Mouse (Mus musculus) stomach, embryonic 14.5 days (tissue): Measurements from ENCODE around the gene Fmn2. TPM values are rescaled to one million over a fixed set of nuclear protein-coding genes. Genes with fewer than 3 reads are reported as not detected.

Experiments
- ATAC-seq: fragments of 200-750 bp; cut with Nextera tagmentation; 2 replicates; pipeline ENCODE4 v1.8.0; 2017; ENCODE audit warnings: low read depth, moderate TSS enrichment; ENCODE audit not compliant: insufficient number of reproducible peaks, insufficient read depth, low FRiP score
- H3K27ac ChIP-seq: fragments of 300-500 bp; sonication (generic); 2 replicates; pipeline ENCODE4 v1.5.1; 2014; ENCODE audit warnings: mild to moderate bottlenecking, low read length, moderate library complexity, mixed read lengths
- H3K27me3 ChIP-seq: fragments of 300-500 bp; sonication (generic); 2 replicates; pipeline ENCODE4 v1.6.1; 2014; ENCODE audit warnings: low read length, control low read depth, mixed read lengths; ENCODE audit not compliant: control insufficient read depth, insufficient read depth
- H3K36me3 ChIP-seq: fragments of 300-500 bp; sonication (generic); 2 replicates; pipeline ENCODE4 v1.6.1; 2014; ENCODE audit warnings: mild to moderate bottlenecking, control low read depth, low read length, moderate library complexity, mixed read lengths; ENCODE audit not compliant: control insufficient read depth, insufficient read depth
- H3K4me1 ChIP-seq: fragments of 300-500 bp; sonication (generic); 2 replicates; pipeline ENCODE4 v1.6.1; 2014; ENCODE audit warnings: low read length, control low read depth, mixed read lengths; ENCODE audit not compliant: control insufficient read depth, insufficient read depth
- H3K4me2 ChIP-seq: fragments of 300-500 bp; sonication (generic); replicated peaks from 2 replicates; pipeline ENCODE4 v1.6.1; 2014; ENCODE audit warnings: low read depth, low read length, control low read depth
- H3K4me3 ChIP-seq: fragments of 300-500 bp; sonication (generic); 2 replicates; pipeline ENCODE4 v1.5.1; 2014; ENCODE audit warnings: low read depth, low read length, control low read depth
- H3K9ac ChIP-seq: fragments of 300-500 bp; sonication (generic); replicated peaks from 2 replicates; pipeline ENCODE4 v1.6.1; 2014; ENCODE audit warnings: low read depth, mild to moderate bottlenecking, control low read depth, low read length, moderate library complexity, mixed read lengths
- H3K9me3 ChIP-seq: fragments of 300-500 bp; sonication (generic); 2 replicates; pipeline ENCODE4 v1.6.1; 2016; ENCODE audit warnings: low read depth, low read length, control low read depth; ENCODE audit not compliant: control insufficient read depth
- WGBS: fragments of 180-500 bp; shearing (Covaris S2); extraction: QIAGEN DNeasy Blood & Tissue Kit; methylation state at CpG from one replicate; pipeline ENCODE4 v1.1.7; 2014; 5-methylcytosine and 5-hydroxymethylcytosine counted together
- polyA plus RNA-seq: library from polyadenylated mRNA; unstranded; fragments of >200 nt; fragmentation: Nextera tagmentation; extraction: Ambion mirVana; gene quantifications from 2 replicates; pipeline ENCODE4 v1.2.1, GENCODE M21; 2014

The Fmn2 gene
- polyA plus RNA-seq, 1 experiment from 2014 or later: 2.8 TPM

- 67% methylated on average over 4 of the region's 4 CpGs for WGBS
- ATAC-seq: no peak
- no peaks in the 10 kb centered on the region for H3K4me1 ChIP-seq
These were observed 310.2 kb downstream of the Fmn2 start for GRCm38 (mm10) chr1:174811846-174812245.

GRCm38 (mm10) chr1:174826562-174826961 is 324.9 kb downstream of the Fmn2 start:
- Histone ChIP-seq H3K36me3 (no peaks in the 10 kb centered on the region), H3K9ac (no peak overlapping the region), H3K4me1 (0 out of 2 replicates have a peak, but pooled peaks cover 2% of the 10 kb centered on the region), H3K4me2 (no peak overlapping the region), H3K27ac (no peak overlapping the region), H3K27me3 (no peaks in the 10 kb centered on the region), H3K4me3 (no peak overlapping the region), H3K9me3 (no peaks in the 10 kb centered on the region)
- peak; percentile 67; the same call in 1 of the 2 replicates for ATAC-seq
- 25% methylated on average over 8 of the region's 8 CpGs for WGBS

More at GRCm38 (mm10) chr1:174811846-174812245, 310.2 kb downstream of the Fmn2 start:
- Histone ChIP-seq H3K4me2 (no peak overlapping the region), H3K4me3 (no peak overlapping the region), H3K27ac (no peak overlapping the region), H3K27me3 (no peaks in the 10 kb centered on the region), H3K9me3 (no peaks in the 10 kb centered on the region), H3K9ac (no peak overlapping the region), H3K36me3 (no peaks in the 10 kb centered on the region)

- WGBS: 92% methylated on average over 23 of the region's 23 CpGs
- Histone ChIP-seq H3K27ac (no peak overlapping the region), H3K36me3 (no peaks in the 10 kb centered on the region), H3K4me1 (no peaks in the 10 kb centered on the region), H3K4me2 (no peak overlapping the region), H3K27me3 (no peaks in the 10 kb centered on the region), H3K4me3 (no peak overlapping the region), H3K9me3 (no peaks in the 10 kb centered on the region), H3K9ac (no peak overlapping the region)
- ATAC-seq: no peak
These were observed 335.2 kb downstream of the Fmn2 start for GRCm38 (mm10) chr1:174836861-174837260.

DNA sequence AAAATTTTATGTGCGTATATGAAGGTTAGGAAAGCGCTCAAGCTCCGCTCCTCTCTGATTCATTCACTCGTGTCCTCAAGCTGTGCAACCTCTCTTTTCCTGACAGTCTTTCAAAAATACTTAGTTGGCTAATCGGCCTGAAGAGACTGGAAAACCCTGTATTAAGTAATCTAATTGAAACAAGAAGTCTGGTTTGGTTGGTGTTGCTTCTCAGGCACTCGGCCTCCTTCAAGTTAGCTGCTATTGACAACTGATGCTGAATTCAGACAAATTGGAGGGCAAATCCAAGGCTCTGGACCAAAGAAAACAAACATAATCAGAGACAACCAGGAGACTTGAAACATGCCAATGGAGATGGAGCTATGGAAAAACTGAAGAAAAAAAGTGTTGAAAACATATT is 343.2 kb downstream of the Fmn2 start:
- ATAC-seq: no peak
- no peak overlapping the region for H3K4me3 ChIP-seq
- no peaks in the 10 kb centered on the region for H3K36me3 ChIP-seq
- 89% methylated on average over 6 of the region's 6 CpGs for WGBS
- H3K9ac ChIP-seq: no peak overlapping the region
- no peaks in the 10 kb centered on the region for H3K9me3 ChIP-seq
- H3K4me1 ChIP-seq: no peaks in the 10 kb centered on the region
- no peaks in the 10 kb centered on the region for H3K27me3 ChIP-seq
- H3K4me2 ChIP-seq: no peak overlapping the region
- no peak overlapping the region for H3K27ac ChIP-seq

DNA sequence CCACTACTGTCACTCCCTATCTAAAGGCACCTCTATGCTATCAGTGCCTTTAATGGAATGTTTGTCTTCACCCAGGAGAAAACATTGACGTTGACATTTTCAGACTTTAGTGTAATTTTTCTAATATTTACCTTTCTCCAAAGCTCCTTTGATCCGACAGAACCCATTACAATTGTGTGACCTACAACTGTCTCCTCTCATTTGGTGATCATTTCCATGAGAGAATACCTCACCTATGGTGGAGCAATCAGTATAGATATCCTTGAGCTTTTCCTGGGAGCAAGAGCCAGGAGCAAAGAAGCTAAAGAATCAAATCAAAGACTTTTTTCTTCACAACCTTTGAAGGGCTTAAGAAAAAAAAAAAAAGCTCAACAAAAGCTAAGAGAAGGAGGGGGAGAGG is 354.6 kb downstream of the Fmn2 start:
- no peaks in the 10 kb centered on the region for H3K4me1 ChIP-seq
- no peaks in the 10 kb centered on the region for H3K27me3 ChIP-seq
- no peaks in the 10 kb centered on the region for H3K36me3 ChIP-seq
- H3K9ac ChIP-seq: no peak overlapping the region
- H3K9me3 ChIP-seq: no peaks in the 10 kb centered on the region
- no peak overlapping the region for H3K27ac ChIP-seq
- no peak overlapping the region for H3K4me2 ChIP-seq
- no peak overlapping the region for H3K4me3 ChIP-seq
- 50% methylated on average over 2 of the region's 2 CpGs for WGBS
- ATAC-seq: peak; percentile 77; the same call in 1 of the 2 replicates

GRCm38 (mm10) chr1:174860407-174861118 is 358.9 kb downstream of the Fmn2 start:
- H3K9ac ChIP-seq: no peak overlapping the region
- no peaks in the 10 kb centered on the region for H3K27me3 ChIP-seq
- 66% methylated on average over 10 of the region's 10 CpGs for WGBS
- no peak for ATAC-seq
- no peaks in the 10 kb centered on the region for H3K36me3 ChIP-seq
- no peak overlapping the region for H3K4me3 ChIP-seq
- no peak overlapping the region for H3K4me2 ChIP-seq
- no peaks in the 10 kb centered on the region for H3K9me3 ChIP-seq
- no peaks in the 10 kb centered on the region for H3K4me1 ChIP-seq
- no peak overlapping the region for H3K27ac ChIP-seq

Other genes with a start within 250 kb of the Fmn2 start
- not detected in 2 replicates for gene Olfr419, start 249.8 kb upstream of the Fmn2 start, polyA plus RNA-seq
- gene Mptx1, start 171.3 kb upstream of the Fmn2 start, polyA plus RNA-seq: not detected in 2 replicates
- gene Olfr417, start 136.7 kb upstream of the Fmn2 start, polyA plus RNA-seq: not detected in 2 replicates
- not detected in 2 replicates for gene Olfr248, start 110.8 kb upstream of the Fmn2 start, polyA plus RNA-seq
- not detected in 2 replicates for gene Olfr414, start 77.8 kb upstream of the Fmn2 start, polyA plus RNA-seq
- not detected in 2 replicates for gene Olfr220, start 59.7 kb upstream of the Fmn2 start, polyA plus RNA-seq